Mouse (Mus musculus) spleen, postnatal 0 days (tissue): ENCODE measurements around the gene Tbx21. TPM values are rescaled to one million over a fixed set of nuclear protein-coding genes. Genes with fewer than 3 reads are reported as not detected.

Source experiments
- polyA plus RNA-seq: library from polyadenylated mRNA; unstranded; fragments of >200 nt; fragmentation: Nextera tagmentation; extraction: Ambion mirVana; gene quantifications from 2 replicates; pipeline ENCODE4 v1.2.1, GENCODE M21; 2015

Tbx21 gene
- polyA plus RNA-seq, result 0.41 and 0.92 TPM in 2 replicates

GRCm38 (mm10) chr11:97114671-97115601 lies at the start of gene Tbx21:
Gene Tbx21, minus strand, starts transcription at chr11:97115331.

DNA sequence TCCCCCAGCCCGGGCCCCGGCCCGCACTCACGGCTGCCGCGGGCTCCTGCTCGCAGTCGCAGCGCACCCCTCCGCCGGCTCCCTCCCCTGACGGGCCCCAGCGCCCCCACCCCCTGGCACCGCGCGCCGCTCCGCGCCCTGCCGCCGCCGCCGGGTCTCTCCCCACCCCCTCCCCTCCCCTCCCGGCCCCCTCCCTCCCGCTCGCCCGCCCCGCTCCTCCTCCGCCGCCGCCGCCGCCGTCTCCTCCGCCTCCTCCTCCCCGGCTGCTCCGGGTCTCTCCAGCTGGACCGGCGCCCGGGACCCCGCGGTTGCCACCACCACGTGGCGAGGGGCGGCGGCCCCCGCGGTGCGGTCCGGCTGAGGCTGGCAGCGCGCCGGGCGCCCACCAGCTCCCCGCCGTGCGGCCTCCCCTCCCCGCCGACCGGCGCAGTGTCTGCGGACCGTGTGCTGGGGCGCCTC lies 36.2 kb upstream of the Tbx21 start, which contains the start of gene Tbkbp1:
Gene Tbkbp1, minus strand, starts transcription at position 153 of the 459 bp plus-strand sequence.

DNA sequence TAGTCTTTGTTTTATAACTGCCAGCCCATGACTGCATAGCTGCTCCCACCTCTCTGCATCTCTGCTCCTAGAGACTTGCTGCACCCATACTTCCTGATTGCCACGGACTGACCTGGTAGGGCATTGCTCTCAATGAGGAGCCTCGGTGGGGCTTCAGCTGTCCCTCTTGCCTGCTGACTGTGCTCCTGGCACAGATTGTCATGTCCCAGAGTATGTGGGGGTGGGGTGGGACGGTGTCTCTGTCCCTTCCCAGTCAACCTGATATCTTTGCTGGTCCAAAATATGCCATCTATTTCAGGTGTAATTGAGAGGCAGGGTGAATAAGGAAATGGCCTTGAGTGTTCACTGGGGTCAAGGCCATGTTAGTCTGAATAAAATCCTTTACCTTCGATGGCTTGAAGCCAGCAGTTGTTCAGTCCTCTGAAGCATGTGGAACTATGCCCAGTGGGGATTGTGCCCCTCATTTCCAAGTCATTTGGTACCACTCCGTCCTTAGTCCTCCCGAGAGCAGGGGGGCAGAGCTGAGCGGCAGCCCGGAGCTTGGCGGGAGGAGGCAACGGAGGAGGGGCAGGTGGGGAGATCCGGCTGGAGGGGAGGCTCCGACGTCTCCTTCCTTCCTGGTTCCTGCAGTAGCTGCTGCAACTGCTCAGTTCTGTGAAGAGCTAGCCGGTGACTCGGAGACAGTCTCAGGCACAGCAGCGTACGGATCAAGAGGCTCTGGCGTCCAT lies 64.8 kb downstream of the Tbx21 start, which contains the start of gene Osbpl7:
Gene Osbpl7, plus strand, starts transcription at position 413 of the 728 bp plus-strand sequence.

Other genes starting within 250 kb of the Tbx21 start
- gene Cdk5rap3, start 198.8 kb downstream of the Tbx21 start, polyA plus RNA-seq, result 44.2 and 45.6 TPM in 2 replicates
- gene Prr15l, start 187.2 kb downstream of the Tbx21 start, polyA plus RNA-seq, result 3.2 and 4.4 TPM in 2 replicates
- 410 and 492 TPM in 2 replicates for gene Pnpo, start 171.3 kb downstream of the Tbx21 start, polyA plus RNA-seq
- gene Sp2, start 132.4 kb downstream of the Tbx21 start, polyA plus RNA-seq, result 14.4 and 14.5 TPM in 2 replicates
- gene Sp6, start 101.9 kb downstream of the Tbx21 start, polyA plus RNA-seq, result 0.11 TPM in 1 of 2 replicates, not detected in the other
- gene Scrn2, start 85.4 kb downstream of the Tbx21 start, polyA plus RNA-seq, result 6.8 and 8.7 TPM in 2 replicates
- 0.41 TPM in 2 replicates for gene Lrrc46, start 73.9 kb downstream of the Tbx21 start, polyA plus RNA-seq
- gene Mrpl10, start 73.8 kb downstream of the Tbx21 start, polyA plus RNA-seq, result 41.0 and 45.8 TPM in 2 replicates
- 4.7 and 7.1 TPM in 2 replicates for gene Osbpl7, start 64.7 kb downstream of the Tbx21 start, polyA plus RNA-seq
- gene Tbkbp1, start 36.2 kb upstream of the Tbx21 start, polyA plus RNA-seq, result 3.0 and 4.4 TPM in 2 replicates
- gene Kpnb1, start 72.5 kb upstream of the Tbx21 start, polyA plus RNA-seq, result 27.6 and 28.1 TPM in 2 replicates
- 26.6 and 32.3 TPM in 2 replicates for gene Npepps, start 165.3 kb upstream of the Tbx21 start, polyA plus RNA-seq
- gene Mrpl45, start 200.4 kb upstream of the Tbx21 start, polyA plus RNA-seq, result 24.8 TPM in 2 replicates
- gene Gpr179, start 236.7 kb upstream of the Tbx21 start, polyA plus RNA-seq, result 0.04 and 0.05 TPM in 2 replicates
- gene Socs7, start 247.2 kb upstream of the Tbx21 start, polyA plus RNA-seq, result 1.8 and 1.9 TPM in 2 replicates